Mouse (Mus musculus) liver, postnatal 0 days (tissue): ENCODE results near the gene Lrch4.

ENCODE experiments used
- CTCF ChIP-seq: sonication (generic); IDR thresholded peaks from 2 replicates; pipeline ENCODE4 v1.5.1; 2016; ENCODE audit warnings: antibody characterized with exemption, low read depth
- EP300 ChIP-seq: IDR thresholded peaks from 2 replicates; pipeline ENCODE4 v1.6.1; 2016; ENCODE audit warnings: antibody characterized with exemption, low read depth, mild to moderate bottlenecking

- no peak for TF ChIP-seq CTCF
- no peak for TF ChIP-seq EP300
Observed at GRCm38 (mm10) chr5:137645652-137646091, 16.8 kb downstream of the Lrch4 start, which contains the start of gene Irs3.
